Mouse (Mus musculus) cerebellum, adult 9-11 months (tissue): ENCODE results near the gene Tomm40l.

Source experiments
- DNase-seq: peaks from one replicate; pipeline ENCODE4 v3.0.0; 2022

Gene Tomm40l

GRCm38 (mm10) chr1:171222238-171223155, at the start of gene Tomm40l:
Tomm40l (minus strand) TSS chr1:171222514.
- DNase-seq, result peak; percentile 99

- DNase-seq, result no peak
Measured at GRCm38 (mm10) chr1:171272086-171272485, 49.8 kb upstream of the Tomm40l start.

GRCm38 (mm10) chr1:171271622-171272021, 49.3 kb upstream of the Tomm40l start:
- no peak for DNase-seq

- DNase-seq, result no peak
Measured at GRCm38 (mm10) chr1:171271196-171271595, 48.9 kb upstream of the Tomm40l start.

GRCm38 (mm10) chr1:171270573-171270900, 48.2 kb upstream of the Tomm40l start:
- DNase-seq, result no peak

GRCm38 (mm10) chr1:171269848-171270572, 47.7 kb upstream of the Tomm40l start, which contains the start of gene B4galt3:
B4galt3 (plus strand) TSS chr1:171270328.
- DNase-seq, result peak; percentile 97

- no peak for DNase-seq
Measured at GRCm38 (mm10) chr1:171268341-171268740, 46.0 kb upstream of the Tomm40l start.

GRCm38 (mm10) chr1:171265971-171266744, 43.8 kb upstream of the Tomm40l start:
- DNase-seq, result no peak

GRCm38 (mm10) chr1:171263666-171264461, 41.5 kb upstream of the Tomm40l start:
- DNase-seq, result no peak

GRCm38 (mm10) chr1:171263185-171263611, 40.9 kb upstream of the Tomm40l start:
- no peak for DNase-seq

- no peak for DNase-seq
Measured at GRCm38 (mm10) chr1:171262594-171263130, 40.3 kb upstream of the Tomm40l start.

GRCm38 (mm10) chr1:171260316-171260715, 38.0 kb upstream of the Tomm40l start:
- DNase-seq, result no peak

- DNase-seq, result no peak
Measured at GRCm38 (mm10) chr1:171258921-171259320, 36.6 kb upstream of the Tomm40l start.

GRCm38 (mm10) chr1:171257781-171258180, 35.5 kb upstream of the Tomm40l start:
- DNase-seq, result no peak

GRCm38 (mm10) chr1:171256937-171257548, 34.7 kb upstream of the Tomm40l start:
- peak; percentile 55 for DNase-seq

GRCm38 (mm10) chr1:171256095-171256818, 33.9 kb upstream of the Tomm40l start:
- no peak for DNase-seq

GRCm38 (mm10) chr1:171252415-171252814, 30.1 kb upstream of the Tomm40l start:
- no peak for DNase-seq

GRCm38 (mm10) chr1:171251594-171252324, 29.4 kb upstream of the Tomm40l start:
- no peak for DNase-seq

GRCm38 (mm10) chr1:171250680-171251593, 28.6 kb upstream of the Tomm40l start, which contains the start of gene Ndufs2:
Ndufs2 (minus strand) TSS chr1:171251388.
- no peak for DNase-seq
